Mouse (Mus musculus): ENCODE data around the gene 4930430A15Rik.

The 4930430A15Rik gene

DNA sequence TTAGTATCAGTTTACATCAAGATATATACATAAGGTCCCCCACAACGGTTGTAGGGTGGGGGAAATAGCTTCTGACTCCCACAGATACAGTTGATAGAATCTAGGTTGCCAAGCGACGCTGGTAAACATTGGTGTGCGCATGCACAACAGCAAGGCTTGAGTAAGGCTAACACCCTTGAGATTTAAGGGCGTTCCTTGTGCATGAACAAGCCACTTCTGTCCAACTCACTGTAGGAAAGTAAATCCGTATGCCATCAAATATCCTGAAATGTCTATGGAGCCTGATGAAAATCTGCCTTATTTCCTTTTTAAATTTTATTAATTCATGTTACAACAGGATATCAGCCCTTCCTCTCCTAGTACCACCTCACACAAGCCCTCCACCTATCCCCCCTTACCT is at the start of gene 4930430A15Rik:
Gene 4930430A15Rik (minus strand): TSS at position 101 of the 400 bp plus-strand sequence.
- no peak for DNase-seq (ENCODE audit: low spot score)

DNA sequence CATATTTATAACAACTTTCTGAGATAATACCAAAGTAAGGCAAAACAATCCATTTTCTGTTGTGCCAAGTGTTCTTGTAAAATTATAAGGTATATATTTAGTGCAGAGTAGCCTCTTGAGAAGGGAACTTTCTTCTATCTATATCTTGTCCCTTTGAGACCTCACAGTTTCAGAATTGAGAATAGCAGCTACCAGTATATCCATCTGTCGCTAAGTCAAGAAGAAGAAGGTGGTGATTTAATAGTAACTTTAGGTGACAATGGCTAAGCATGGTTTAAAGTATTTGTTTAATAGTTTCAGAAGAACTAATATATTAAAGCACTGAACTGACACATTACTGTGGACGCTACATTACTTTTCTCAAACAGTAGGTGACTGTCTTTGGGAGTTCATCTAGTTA is 44.6 kb upstream of the 4930430A15Rik start, which contains the start of gene Olfr1277:
Gene Olfr1277 (minus strand): TSS at position 101 of the 400 bp plus-strand sequence.
- DNase-seq (ENCODE audit: low spot score): no peak

DNA sequence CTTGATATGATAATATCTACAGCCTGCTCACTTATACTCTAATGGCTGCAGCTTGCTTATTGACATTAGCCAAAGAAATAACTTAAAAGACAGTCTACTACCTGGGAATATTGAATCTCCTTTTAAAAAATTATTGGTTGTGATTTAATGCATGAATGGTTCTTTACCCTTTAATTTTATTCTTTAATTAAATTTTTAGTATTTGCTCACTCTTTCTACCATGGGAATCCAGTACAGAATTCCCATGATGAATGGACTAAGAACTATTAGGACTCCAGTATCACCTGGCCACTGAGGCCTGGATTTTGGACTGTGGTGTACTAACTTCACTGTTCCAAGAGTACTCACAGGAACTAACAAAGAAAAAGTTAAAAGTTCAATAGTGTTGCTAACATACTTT is 24.8 kb upstream of the 4930430A15Rik start, which contains the start of gene Olfr1276:
Gene Olfr1276 (plus strand): TSS at position 301 of the 400 bp plus-strand sequence.
- no peak for DNase-seq (ENCODE audit: low spot score)

DNA sequence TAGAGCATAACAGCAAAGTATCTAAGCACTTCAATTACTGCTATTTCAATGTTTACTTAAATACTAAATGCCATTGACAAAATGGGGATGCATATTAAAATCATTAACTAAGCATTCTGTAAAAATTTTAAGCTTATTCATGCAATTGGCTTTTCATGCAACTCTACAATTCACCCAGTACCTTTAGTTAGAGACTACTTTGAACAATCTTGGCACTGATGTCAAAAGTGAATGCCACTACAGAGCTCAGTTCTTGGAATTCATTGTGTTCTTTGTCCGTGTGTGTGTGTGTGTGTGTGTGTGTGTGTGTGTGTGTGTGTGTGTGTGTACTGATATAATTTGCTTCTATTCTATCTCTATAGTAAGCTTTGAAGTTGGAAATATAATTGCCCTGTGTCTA is 5.8 kb upstream of the 4930430A15Rik start, which contains the start of gene Olfr1275:
Gene Olfr1275 (minus strand): TSS at position 101 of the 400 bp plus-strand sequence.
- no peak for DNase-seq (ENCODE audit: low spot score)

DNA sequence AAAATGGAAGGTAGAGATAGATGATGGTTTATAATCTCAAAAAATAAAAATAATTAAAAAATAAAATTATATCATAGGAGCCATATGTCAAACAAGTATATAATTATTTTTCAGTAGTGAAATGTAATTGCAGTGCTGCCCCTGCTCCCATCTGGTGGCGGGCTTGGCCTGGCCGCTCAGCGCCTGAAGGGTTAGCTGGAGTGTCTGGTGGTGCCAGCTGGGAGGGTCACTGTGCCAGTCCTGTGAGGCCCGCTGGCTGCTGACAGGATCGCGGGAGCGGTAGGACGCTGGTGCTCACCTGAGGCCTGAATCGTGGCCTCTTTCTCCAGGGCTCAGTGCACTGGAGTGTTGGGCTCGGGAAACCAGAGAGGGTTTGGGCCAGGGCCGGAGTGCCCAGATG is 47.3 kb downstream of the 4930430A15Rik start:
- DNase-seq (ENCODE audit: low spot score): no peak

DNA sequence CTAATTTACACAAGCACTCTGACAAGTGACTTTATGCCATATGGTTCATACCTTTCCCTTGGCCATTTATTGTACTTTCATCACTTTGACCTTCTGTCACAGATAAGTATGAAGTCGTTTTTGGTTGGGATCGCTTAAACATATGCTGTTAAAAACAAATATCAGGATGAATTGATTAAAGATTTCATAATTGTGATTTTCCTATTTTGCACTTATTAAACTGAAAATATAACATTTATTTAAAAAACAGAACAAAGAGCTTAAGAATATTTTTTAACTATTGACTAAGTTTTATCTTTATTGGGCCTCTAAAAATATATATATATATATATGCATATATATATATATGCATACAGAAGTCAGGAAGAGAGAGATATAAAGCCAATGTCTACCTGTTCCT is 76.6 kb downstream of the 4930430A15Rik start, which contains the start of gene Gm15130:
Gene Gm15130 (minus strand): TSS at position 101 of the 400 bp plus-strand sequence.
- no peak for DNase-seq (ENCODE audit: low spot score)

DNA sequence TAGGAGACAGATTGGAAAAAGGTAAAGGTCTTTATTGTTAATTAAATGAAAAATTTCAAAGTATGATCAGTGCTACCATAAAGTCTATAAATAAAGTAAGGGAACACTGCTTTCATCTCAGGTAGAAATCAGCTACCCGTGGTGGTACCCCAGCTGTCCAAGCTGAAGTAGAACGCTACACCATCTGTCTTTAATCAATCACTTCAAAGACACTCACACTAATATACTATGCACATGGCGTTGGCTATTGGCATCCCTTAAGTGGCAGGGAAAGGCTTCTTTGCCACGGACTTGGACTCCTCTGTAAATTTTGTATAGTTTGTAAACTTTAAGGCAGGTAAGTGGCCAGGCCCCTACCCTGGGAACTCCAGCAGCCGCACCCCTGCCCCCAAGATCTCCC is 93.7 kb downstream of the 4930430A15Rik start:
- no peak for DNase-seq (ENCODE audit: low spot score)

All from layer of hippocampus, adult 11-12 months (tissue).